ENCODE assay signal across 9 mouse cellular contexts in genomic region chr16:10355004-10355403, GRCm38 (mm10). TPM values are rescaled to one million over a fixed set of nuclear protein-coding genes. Genes with fewer than 3 reads are reported as not detected.
A peak's percentile ranks its signal among the peaks of the same experiment; 100 is the strongest.
DNase-seq lines count a peak whose midpoint lies in the region; ATAC-seq lines count a peak whose summit lies in the region.
"Had no signal": no experiment of that assay in that cellular context is flagged by ENCODE, and none has a peak within 500 bp of the region (broad histone marks: within the 10 kb centered on the region; RNA-seq: fewer than 3 reads in every experiment).

No protein-coding gene starts in this region.

- peaks cover 7% of the 10 kb centered on the region; the same call in 1 of the 2 replicates for H3K4me1 ChIP-seq in forebrain, embryonic 12.5 days
- peaks cover 7% of the 10 kb centered on the region; the same call in 1 of the 2 replicates for H3K4me1 ChIP-seq in intestine, embryonic 16.5 days (ENCODE audit: control insufficient read depth, insufficient read depth, low read length)

- no peak overlapping the region for H3K4me2 ChIP-seq in forebrain, embryonic 12.5 days
- no peak overlapping the region for H3K4me2 ChIP-seq in intestine, embryonic 16.5 days (ENCODE audit: low read depth, low read length)
- H3K4me2 ChIP-seq: limb, embryonic 13.5 days had no signal

- H3K27ac ChIP-seq in forebrain, embryonic 12.5 days = no peak overlapping the region
- H3K27ac ChIP-seq in intestine, embryonic 16.5 days (ENCODE audit: low read length) = no peak overlapping the region
- H3K27ac ChIP-seq: limb, embryonic 13.5 days had no signal

- intact Hi-C loops in heart, postnatal 14 days (cut with DNase I) = no loop called here

- H3K4me3 ChIP-seq in forebrain, embryonic 12.5 days (replicated peaks) = no peak overlapping the region
- H3K4me3 ChIP-seq in intestine, embryonic 16.5 days (ENCODE audit: low read length) = no peak overlapping the region
- H3K4me3 ChIP-seq: limb, embryonic 13.5 days had no signal

- no peak for ATAC-seq in activated CD4-positive, CD25-positive, alpha-beta regulatory T cell, adult 4 months
- no peak for ATAC-seq in forebrain, embryonic 12.5 days (ENCODE audit: low FRiP score)
- no peak for ATAC-seq in intestine, embryonic 16.5 days

- H3K9ac ChIP-seq in forebrain, embryonic 12.5 days = no peak overlapping the region
- H3K9ac ChIP-seq in intestine, embryonic 16.5 days (ENCODE audit: low read depth, low read length) = no peak overlapping the region
- H3K9ac ChIP-seq: limb, embryonic 13.5 days had no signal

- no peaks in the 10 kb centered on the region for H3K9me3 ChIP-seq in forebrain, embryonic 12.5 days
- no peaks in the 10 kb centered on the region for H3K9me3 ChIP-seq in intestine, embryonic 16.5 days (ENCODE audit: control insufficient read depth, low read length)
- H3K9me3 ChIP-seq: limb, embryonic 13.5 days had no signal

- H3K27me3 ChIP-seq in forebrain, embryonic 12.5 days = no peaks in the 10 kb centered on the region
- no peaks in the 10 kb centered on the region for H3K27me3 ChIP-seq in intestine, embryonic 16.5 days (replicated peaks; ENCODE audit: control insufficient read depth, insufficient read depth, low read length)
- H3K27me3 ChIP-seq: limb, embryonic 13.5 days had no signal

- H3K36me3 ChIP-seq in forebrain, embryonic 12.5 days (replicated peaks) = no peaks in the 10 kb centered on the region
- H3K36me3 ChIP-seq in intestine, embryonic 16.5 days (ENCODE audit: control insufficient read depth, insufficient read depth, low read length) = no peaks in the 10 kb centered on the region
- H3K36me3 ChIP-seq: limb, embryonic 13.5 days had no signal

- DNase-seq in kidney, postnatal 10 days = peak; percentile 62
- DNase-seq in kidney, adult 18-20 months = no peak
- DNase-seq in NIH3T3 (ENCODE audit: low read depth) = peak; percentile 64
- DNase-seq in adrenal gland, postnatal 36 days = peak; percentile 61 to 79
- DNase-seq in heart, postnatal 14 days = peak; percentile 50 to 61

RNA-seq across cellular contexts. Expression of gene Tekt5, which starts 40.3 kb away (rescaled TPM):
- not detected for total RNA-seq in adrenal gland, postnatal 36 days (2021)
- under 1 TPM; 0.14 to 0.22 TPM for total RNA-seq in heart, postnatal 14 days (2021)
- polyA plus RNA-seq in activated CD4-positive, CD25-positive, alpha-beta regulatory T cell, adult 4 months (2017; shearing (Covaris generic)) = not detected
- 0.14 and 0.18 TPM in 2 replicates for polyA plus RNA-seq in forebrain, embryonic 12.5 days (2016; fragmentation: Nextera tagmentation; extraction: Ambion mirVana)
- 0.27 and 0.35 TPM in 2 replicates for polyA plus RNA-seq in intestine, embryonic 16.5 days (2015; fragmentation: Nextera tagmentation; extraction: Ambion mirVana)

RNA-seq across cellular contexts. Expression of gene Emp2, which starts 41.2 kb away (rescaled TPM):
- total RNA-seq in adrenal gland, postnatal 36 days (2021) = 1 to 10 TPM; 6.0 to 7.0 TPM
- total RNA-seq in heart, postnatal 14 days (2021) = 10 to 100 TPM; 40.6 to 46.0 TPM
- under 1 TPM in 1 of 2 experiments, not detected in 1; 0.08 TPM for polyA plus RNA-seq in activated CD4-positive, CD25-positive, alpha-beta regulatory T cell, adult 4 months (2017; shearing (Covaris generic))
- 2.6 and 3.6 TPM in 2 replicates for polyA plus RNA-seq in forebrain, embryonic 12.5 days (2016; fragmentation: Nextera tagmentation; extraction: Ambion mirVana)
- polyA plus RNA-seq in intestine, embryonic 16.5 days (2015; fragmentation: Nextera tagmentation; extraction: Ambion mirVana) = 18.5 and 19.3 TPM in 2 replicates

RNA-seq across cellular contexts. Expression of gene Nubp1, which starts 56.7 kb away (rescaled TPM):
- 10 to 100 TPM; 27.3 to 29.6 TPM for total RNA-seq in adrenal gland, postnatal 36 days (2021)
- 1 to 10 TPM; 8.5 to 8.7 TPM for total RNA-seq in heart, postnatal 14 days (2021)
- 10 to 100 TPM; 68.5 to 77.0 TPM for polyA plus RNA-seq in activated CD4-positive, CD25-positive, alpha-beta regulatory T cell, adult 4 months (2017; shearing (Covaris generic))
- polyA plus RNA-seq in forebrain, embryonic 12.5 days (2016; fragmentation: Nextera tagmentation; extraction: Ambion mirVana) = 54.3 and 57.9 TPM in 2 replicates
- polyA plus RNA-seq in intestine, embryonic 16.5 days (2015; fragmentation: Nextera tagmentation; extraction: Ambion mirVana) = 52.0 and 52.6 TPM in 2 replicates
